Mouse (Mus musculus) heart, adult 2 months (tissue): ENCODE measurements around the gene Pstpip1. TPM values are rescaled to one million over a fixed set of nuclear protein-coding genes. Genes with fewer than 3 reads are reported as not detected.

Experiments used
- DNase-seq, 2 experiments: peaks; one replicate each; pipeline ENCODE4 v3.0.0; 2021
- H3K27ac ChIP-seq: fragments of 200-600 bp; 2 replicates; pipeline ENCODE4 v1.8.1; 2022
- H3K27me3 ChIP-seq: fragments of 200-500 bp; 2 replicates; pipeline ENCODE4 v1.6.1; 2012; ENCODE audit warnings: mild to moderate bottlenecking, low read length, inconsistent platforms, mixed read lengths; ENCODE audit not compliant: control insufficient read depth, insufficient read depth
- H3K36me3 ChIP-seq: fragments of 200-500 bp; 2 replicates; pipeline ENCODE4 v1.6.1; 2012; ENCODE audit warnings: low read length, inconsistent platforms; ENCODE audit not compliant: control insufficient read depth, insufficient read depth
- H3K4me1 ChIP-seq: fragments of 200-500 bp; 2 replicates; pipeline ENCODE4 v1.6.1; 2011; ENCODE audit warnings: low read length; ENCODE audit not compliant: control insufficient read depth, insufficient read depth
- H3K4me3 ChIP-seq: fragments of 200-600 bp; 2 replicates; pipeline ENCODE4 v1.8.1; 2022
- H3K79me2 ChIP-seq: fragments of 200-500 bp; replicated peaks from 2 replicates; pipeline ENCODE4 v1.6.1; 2012; ENCODE audit warnings: mild to moderate bottlenecking, inconsistent platforms, low read length, moderate library complexity, mixed read lengths; ENCODE audit not compliant: control insufficient read depth, insufficient read depth
- H3K9ac ChIP-seq: fragments of 200-500 bp; 2 replicates; pipeline ENCODE4 v1.6.1; 2012; ENCODE audit warnings: low read depth, mild to moderate bottlenecking, control low read depth, inconsistent platforms, low read length, mixed read lengths
- CTCF ChIP-seq: fragments of 200-600 bp; IDR thresholded peaks from 2 replicates; pipeline ENCODE4 v1.8.1; 2022; ENCODE audit warnings: antibody characterized with exemption, mild to moderate bottlenecking, moderate library complexity
- EP300 ChIP-seq: fragments of 200-500 bp; IDR thresholded peaks from 2 replicates; pipeline ENCODE4 v1.6.1; 2011; ENCODE audit warnings: low read depth, low read length, control low read depth; ENCODE audit not compliant: insufficient read depth
- POLR2A ChIP-seq: fragments of 200-500 bp; IDR thresholded peaks from 2 replicates; pipeline ENCODE4 v1.6.1; 2011; ENCODE audit warnings: mild to moderate bottlenecking, low read depth, low read length, control low read depth; ENCODE audit not compliant: insufficient read depth
- WGBS: fragments of 180-500 bp; shearing (Covaris S2); methylation state at CpG from one replicate; pipeline ENCODE4 v1.1.7; 2018; 5-methylcytosine and 5-hydroxymethylcytosine counted together
- intact Hi-C: fragments of 180-260 bp; cut with DNase I; formaldehyde crosslinking; loops from one replicate; pipeline ENCODE4 v1.15.1; 2025
- long read RNA-seq: library from polyadenylated mRNA; stranded (forward); transcript quantifications from one replicate; pipeline ENCODE4 v2.0.0, GENCODE M21; 2021
- polyA plus RNA-seq: library from polyadenylated mRNA; depleted of rRNA; stranded (reverse); fragments of >200 nt; gene quantifications from 2 replicates; pipeline ENCODE4 v1.2.3, GENCODE M21; 2012; rRNA removed
- total RNA-seq, 2 experiments: library from RNA; stranded (reverse); gene quantifications; 2 replicates each; pipeline ENCODE4 v1.2.3; 2021

Pstpip1 gene
- total RNA-seq (1 to 10 TPM; 1.5 TPM), polyA plus RNA-seq (2.8 and 4.0 TPM in 2 replicates)
- long read RNA-seq, result 0 reads

DNA sequence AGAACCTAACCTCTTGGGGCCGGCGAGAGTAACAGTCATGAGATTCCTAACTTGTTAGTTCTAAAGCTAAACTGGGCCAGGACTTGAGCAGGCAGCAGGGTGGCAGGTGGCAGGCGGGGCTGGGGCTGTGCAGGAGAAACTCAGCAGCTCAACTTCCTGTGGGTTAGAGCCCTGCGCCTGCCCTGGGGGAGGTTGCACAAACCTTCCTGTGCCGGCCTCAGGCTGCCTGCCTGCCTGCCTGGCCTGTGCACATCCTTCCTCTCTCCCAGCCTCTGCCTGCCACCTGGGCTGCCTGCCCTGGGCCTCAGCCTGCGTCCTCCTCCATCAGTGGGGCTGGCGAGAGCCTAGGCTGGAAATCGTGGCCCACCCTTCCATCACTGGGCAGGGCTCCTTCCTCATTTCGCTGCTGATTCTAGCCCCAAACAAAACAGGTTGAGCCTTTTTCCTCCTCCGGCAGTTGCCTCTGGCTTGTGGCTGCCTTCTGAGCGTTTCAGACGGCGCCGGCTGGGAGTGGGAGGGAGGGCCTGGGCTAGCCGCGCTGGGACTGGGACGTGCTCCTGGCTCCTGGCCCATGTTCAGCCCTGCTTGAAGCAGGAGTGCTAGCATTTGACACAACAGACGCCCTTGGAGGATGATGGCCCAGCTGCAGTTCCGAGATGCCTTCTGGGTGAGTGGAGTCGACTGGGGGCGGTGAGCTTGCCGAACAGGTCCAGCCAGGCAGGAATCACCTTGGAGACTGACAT is at the start of gene Pstpip1:
Gene Pstpip1, plus strand, starts transcription at position 185 of the 743 bp plus-strand sequence.
- no peaks in the 10 kb centered on the region for H3K79me2 ChIP-seq
- no peak within 1 kb of the TSS for H3K4me3 ChIP-seq
- peak within 1 kb of the TSS; percentile 55 for H3K9ac ChIP-seq
- H3K27ac ChIP-seq, result peak within 1 kb of the TSS; percentile 26
- no peaks in the 10 kb centered on the region for H3K36me3 ChIP-seq
- WGBS, result 14% methylated on average over 22 of the region's 22 CpGs
- intact Hi-C loops, result no loop called here
- TF ChIP-seq CTCF, result no peak
- TF ChIP-seq EP300, result no peak
- TF ChIP-seq POLR2A, result no peak
- no peaks in the 10 kb centered on the region for H3K27me3 ChIP-seq
- no peaks in the 10 kb centered on the region for H3K4me1 ChIP-seq
- peak; percentile 79 to 84 for DNase-seq

DNA sequence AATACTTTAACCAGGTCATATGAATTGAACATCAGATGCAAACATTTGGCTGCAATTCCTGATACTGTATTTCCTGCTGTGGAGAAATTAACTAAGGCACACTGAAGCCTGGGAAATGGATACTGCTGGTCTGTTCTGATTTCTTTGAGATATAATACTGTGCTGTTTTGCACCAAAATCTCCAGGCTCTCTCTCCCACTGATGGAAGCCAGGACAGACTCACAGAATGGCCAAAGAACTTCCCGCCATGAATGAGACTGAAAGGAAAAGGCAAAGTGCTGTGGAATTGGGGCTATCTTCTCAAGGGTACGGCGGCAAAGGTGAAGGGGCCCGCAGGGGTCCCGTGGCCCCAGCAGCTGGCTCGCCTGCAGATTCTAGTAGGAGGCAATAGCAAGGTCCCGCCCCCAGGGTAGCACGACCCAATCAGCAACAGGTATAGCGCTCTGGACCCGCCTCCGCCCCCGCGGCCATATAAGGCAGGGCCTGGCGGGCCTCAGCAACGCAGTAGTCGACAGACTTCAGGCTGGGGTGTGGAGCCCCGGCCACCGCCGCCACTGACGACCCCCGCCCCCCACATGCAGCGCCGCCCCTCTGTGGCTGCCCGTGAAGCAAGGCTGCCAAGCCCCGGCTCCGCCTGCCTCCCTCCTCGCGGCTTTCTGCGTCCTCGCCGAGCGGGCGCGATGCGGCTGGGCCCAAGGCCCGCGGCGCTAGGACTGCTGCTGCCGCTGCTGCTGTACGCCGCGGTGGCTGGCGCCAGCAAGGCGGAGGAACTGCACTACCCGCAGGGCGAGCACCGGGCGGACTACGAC is 48.2 kb upstream of the Pstpip1 start, which contains the start of gene Rcn2:
Gene Rcn2, plus strand, starts transcription at position 474 of the 809 bp plus-strand sequence.
- intact Hi-C loops, result no loop called here
- peak; percentile 40 for TF ChIP-seq CTCF
- no peak for TF ChIP-seq EP300
- peak; percentile 72 for TF ChIP-seq POLR2A
- DNase-seq, result peak; percentile 96 to 97
- Histone ChIP-seq H3K36me3 (peaks cover 10% of the 10 kb centered on the region), H3K4me3 (peak within 1 kb of the TSS; percentile 88), H3K4me1 (peaks cover 2% of the 10 kb centered on the region), H3K79me2 (0 out of 2 replicates have a peak, but pooled peaks cover 1% of the 10 kb centered on the region), H3K9ac (peak within 1 kb of the TSS; percentile 93), H3K27me3 (no peaks in the 10 kb centered on the region), H3K27ac (peak within 1 kb of the TSS; percentile 87)
- WGBS, result under 1% methylated on average over 48 of the region's 49 CpGs

DNA sequence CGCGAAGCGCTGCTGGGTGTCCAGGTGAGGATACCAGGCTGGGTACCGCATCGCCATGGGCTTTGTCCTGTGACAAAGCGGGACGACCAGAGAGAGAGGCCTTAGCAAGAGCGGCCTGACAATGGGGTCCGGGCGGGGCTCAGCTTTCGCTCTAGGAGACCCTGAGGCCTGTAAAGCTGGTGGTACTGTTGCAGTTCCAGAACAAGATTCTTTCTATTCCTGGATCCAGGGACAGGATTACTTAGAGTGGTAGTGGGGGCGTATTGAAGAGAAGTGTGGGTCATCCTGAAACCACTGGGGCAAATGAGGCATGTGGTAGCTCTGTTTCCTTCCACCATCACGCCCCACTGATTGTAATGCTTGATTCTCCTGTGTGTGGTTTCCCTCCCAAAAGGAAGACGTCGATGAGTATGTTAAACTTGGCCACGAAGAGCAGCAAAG is 47.6 kb upstream of the Pstpip1 start:
- WGBS, result under 1% methylated on average over 16 of the region's 16 CpGs
- no peak for TF ChIP-seq CTCF
- TF ChIP-seq EP300, result no peak
- TF ChIP-seq POLR2A, result no peak
- H3K27me3 ChIP-seq, result no peaks in the 10 kb centered on the region

DNA sequence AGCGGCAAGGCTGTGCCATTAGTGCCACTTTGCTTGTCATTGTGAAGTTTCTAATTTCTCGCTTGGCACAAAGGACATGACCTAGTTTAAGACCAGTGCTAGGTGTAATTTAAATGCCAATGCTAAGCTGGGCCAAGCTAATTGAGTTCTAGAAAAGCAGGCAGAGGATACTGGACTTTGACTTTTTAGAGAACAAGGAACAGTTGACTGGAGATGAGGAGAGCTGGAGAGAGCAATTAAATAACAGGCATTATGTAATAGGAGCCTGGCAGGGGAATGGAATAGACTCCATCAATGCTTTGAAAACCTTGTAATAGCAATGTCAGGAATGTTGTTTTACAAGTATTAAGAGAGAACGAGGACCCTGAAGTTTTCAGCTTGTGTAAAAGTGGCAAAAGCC is 36.0 kb upstream of the Pstpip1 start:
- TF ChIP-seq CTCF (no peak), EP300 (no peak), POLR2A (no peak)
- Histone ChIP-seq H3K27ac (no peak overlapping the region), H3K4me3 (no peak overlapping the region), H3K27me3 (no peaks in the 10 kb centered on the region), H3K36me3 (peaks cover 11% of the 10 kb centered on the region), H3K4me1 (no peaks in the 10 kb centered on the region), H3K79me2 (no peaks in the 10 kb centered on the region), H3K9ac (no peak overlapping the region)
- intact Hi-C loops, result no loop called here
- 75% methylated on average over 3 of the region's 3 CpGs for WGBS
- DNase-seq, result no peak

More for the DNA sequence above, 47.6 kb upstream of the Pstpip1 start:
- intact Hi-C loops, result no loop called here
- peaks cover 10% of the 10 kb centered on the region for H3K36me3 ChIP-seq
- peak overlapping the region; percentile 93 for H3K9ac ChIP-seq
- peak overlapping the region; percentile 88 for H3K4me3 ChIP-seq
- peaks cover 2% of the 10 kb centered on the region for H3K4me1 ChIP-seq
- no peak for DNase-seq
- H3K27ac ChIP-seq, result peak overlapping the region; percentile 87
- H3K79me2 ChIP-seq, result 0 out of 2 replicates have a peak, but pooled peaks cover 1% of the 10 kb centered on the region

DNA sequence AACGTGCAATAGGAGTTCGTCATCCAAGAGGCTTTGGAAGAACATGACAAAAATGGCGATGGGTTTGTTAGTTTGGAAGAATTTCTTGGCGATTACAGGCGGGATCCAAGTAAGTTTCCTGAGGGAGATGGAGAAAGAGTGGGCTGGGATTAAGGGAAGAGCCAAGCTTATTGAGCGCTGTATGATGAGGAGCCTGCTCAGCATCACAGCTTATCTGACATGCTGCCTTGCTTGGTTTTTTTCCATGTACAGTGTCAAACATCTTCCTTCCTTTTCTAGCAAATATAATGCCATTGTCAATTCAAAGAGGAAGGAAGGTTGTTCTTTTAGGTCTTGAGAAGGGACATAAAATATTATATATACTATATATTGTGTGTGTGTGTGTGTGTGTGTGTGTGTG is 33.6 kb upstream of the Pstpip1 start:
- Histone ChIP-seq H3K4me1 (no peaks in the 10 kb centered on the region), H3K4me3 (no peak overlapping the region), H3K27me3 (no peaks in the 10 kb centered on the region), H3K36me3 (peaks cover 11% of the 10 kb centered on the region), H3K79me2 (no peaks in the 10 kb centered on the region), H3K9ac (no peak overlapping the region), H3K27ac (no peak overlapping the region)
- no peak for DNase-seq
- WGBS, result 70% methylated on average over 6 of the region's 6 CpGs
- intact Hi-C loops, result no loop called here
- TF ChIP-seq CTCF (no peak), EP300 (no peak), POLR2A (no peak)
